Mouse (Mus musculus): ENCODE measurements around the gene P3h1. TPM values are rescaled to one million over a fixed set of nuclear protein-coding genes. Genes with fewer than 3 reads are reported as not detected.

The P3h1 gene
- polyA plus RNA-seq (2014; fragmentation: Nextera tagmentation; extraction: Ambion mirVana) = 15.5 TPM in 2 replicates

- Histone ChIP-seq H3K9me3 (ENCODE audit: control insufficient read depth, low read length) (no peaks in the 10 kb centered on the region), H3K27ac (ENCODE audit: low read depth, low read length) (no peak within 1 kb of the TSS; the same call in 1 of the 2 replicates), H3K4me2 (peak within 1 kb of the TSS; percentile 92), H3K4me3 (ENCODE audit: low read depth, low read length) (peak within 1 kb of the TSS; percentile 85), H3K36me3 (ENCODE audit: control insufficient read depth, insufficient read depth, low read length) (peaks cover 4% of the 10 kb centered on the region; the same call in 1 of the 2 replicates), H3K9ac (ENCODE audit: low read length) (peak within 1 kb of the TSS; percentile 83), H3K27me3 (ENCODE audit: control insufficient read depth, insufficient read depth, low read length) (no peaks in the 10 kb centered on the region), H3K4me1 (ENCODE audit: control insufficient read depth, insufficient read depth, low read length) (peaks cover 15% of the 10 kb centered on the region)
- ATAC-seq (ENCODE audit: low FRiP score) = peak; percentile 96
- peak; percentile 100 for DNase-seq (ENCODE audit: low spot score, missing footprints)
- WGBS = under 1% methylated on average over 71 of the region's 71 CpGs
These were observed at the start of gene P3h1, which contains the start of gene AU022252 for GRCm38 (mm10) chr4:119232410-119233255. Gene P3h1 (plus strand): TSS chr4:119232915. Gene AU022252 (minus strand): TSS chr4:119232712.

- WGBS = 43% methylated on average over 1 of the region's 1 CpGs
- Histone ChIP-seq H3K36me3 (ENCODE audit: control insufficient read depth, insufficient read depth, low read length) (no peaks in the 10 kb centered on the region), H3K4me1 (ENCODE audit: control insufficient read depth, insufficient read depth, low read length) (no peaks in the 10 kb centered on the region), H3K4me2 (no peak overlapping the region), H3K27me3 (ENCODE audit: control insufficient read depth, insufficient read depth, low read length) (no peaks in the 10 kb centered on the region), H3K27ac (ENCODE audit: low read depth, low read length) (no peak overlapping the region), H3K9me3 (ENCODE audit: control insufficient read depth, low read length) (no peaks in the 10 kb centered on the region), H3K9ac (ENCODE audit: low read length) (no peak overlapping the region), H3K4me3 (ENCODE audit: low read depth, low read length) (no peak overlapping the region)
- no peak for DNase-seq (ENCODE audit: low spot score, missing footprints)
- no peak for ATAC-seq (ENCODE audit: low FRiP score)
These were observed 49.2 kb upstream of the P3h1 start for GRCm38 (mm10) chr4:119183525-119183924.

DNA sequence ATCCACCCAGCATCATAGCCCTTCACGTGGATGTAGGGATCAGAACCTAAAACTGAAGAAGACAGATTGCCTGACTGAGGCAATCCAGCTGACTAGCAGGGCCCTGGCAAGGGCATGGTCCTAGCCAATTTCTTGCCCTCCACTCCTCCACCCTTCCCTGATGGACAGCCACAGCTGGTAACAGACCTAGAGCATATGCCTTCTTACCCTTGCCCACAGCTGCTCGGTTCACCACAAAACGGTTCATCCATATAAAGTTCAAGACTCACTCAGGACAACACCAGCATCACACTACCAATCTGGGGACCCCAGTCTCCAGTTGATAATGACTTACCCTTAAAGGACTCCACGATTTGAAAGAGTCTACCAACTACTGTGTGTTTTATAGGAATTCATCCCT lies 46.9 kb upstream of the P3h1 start:
- WGBS = 82% methylated on average over 4 of the region's 4 CpGs
- ATAC-seq (ENCODE audit: low FRiP score) (no peak), DNase-seq (ENCODE audit: low spot score, missing footprints) (no peak)
- Histone ChIP-seq H3K4me1 (ENCODE audit: control insufficient read depth, insufficient read depth, low read length) (no peaks in the 10 kb centered on the region), H3K4me3 (ENCODE audit: low read depth, low read length) (no peak overlapping the region), H3K36me3 (ENCODE audit: control insufficient read depth, insufficient read depth, low read length) (no peaks in the 10 kb centered on the region), H3K27me3 (ENCODE audit: control insufficient read depth, insufficient read depth, low read length) (no peaks in the 10 kb centered on the region), H3K4me2 (no peak overlapping the region), H3K9me3 (ENCODE audit: control insufficient read depth, low read length) (no peaks in the 10 kb centered on the region), H3K27ac (ENCODE audit: low read depth, low read length) (no peak overlapping the region), H3K9ac (ENCODE audit: low read length) (no peak overlapping the region)

GRCm38 (mm10) chr4:119188060-119188785 lies 44.5 kb upstream of the P3h1 start:
- no peaks in the 10 kb centered on the region for H3K36me3 ChIP-seq (ENCODE audit: control insufficient read depth, insufficient read depth, low read length)
- no peak overlapping the region for H3K4me3 ChIP-seq (ENCODE audit: low read depth, low read length)
- no peak overlapping the region for H3K9ac ChIP-seq (ENCODE audit: low read length)
- DNase-seq (ENCODE audit: low spot score, missing footprints) (peak; percentile 28), ATAC-seq (ENCODE audit: low FRiP score) (no peak)
- 58% methylated on average over 11 of the region's 11 CpGs for WGBS
- no peaks in the 10 kb centered on the region for H3K4me1 ChIP-seq (ENCODE audit: control insufficient read depth, insufficient read depth, low read length)
- H3K27me3 ChIP-seq (ENCODE audit: control insufficient read depth, insufficient read depth, low read length) = no peaks in the 10 kb centered on the region
- no peaks in the 10 kb centered on the region for H3K9me3 ChIP-seq (ENCODE audit: control insufficient read depth, low read length)
- H3K4me2 ChIP-seq = no peak overlapping the region
- no peak overlapping the region for H3K27ac ChIP-seq (ENCODE audit: low read depth, low read length)

- Histone ChIP-seq H3K27me3 (ENCODE audit: control insufficient read depth, insufficient read depth, low read length) (no peaks in the 10 kb centered on the region), H3K9me3 (ENCODE audit: control insufficient read depth, low read length) (no peaks in the 10 kb centered on the region), H3K27ac (ENCODE audit: low read depth, low read length) (0 out of 2 replicates have a peak overlapping the region, but pooled peaks have one; percentile 30), H3K4me2 (no peak overlapping the region), H3K36me3 (ENCODE audit: control insufficient read depth, insufficient read depth, low read length) (no peaks in the 10 kb centered on the region), H3K4me3 (ENCODE audit: low read depth, low read length) (no peak overlapping the region), H3K4me1 (ENCODE audit: control insufficient read depth, insufficient read depth, low read length) (no peaks in the 10 kb centered on the region), H3K9ac (ENCODE audit: low read length) (no peak overlapping the region)
- WGBS = 57% methylated on average over 6 of the region's 6 CpGs
- ATAC-seq (ENCODE audit: low FRiP score) (no peak), DNase-seq (ENCODE audit: low spot score, missing footprints) (no peak)
These were observed 43.3 kb upstream of the P3h1 start for GRCm38 (mm10) chr4:119189392-119189791.

GRCm38 (mm10) chr4:119189864-119190263 lies 42.9 kb upstream of the P3h1 start, which contains the start of gene Ermap:
Gene Ermap (minus strand): TSS chr4:119190011.
- no peaks in the 10 kb centered on the region for H3K27me3 ChIP-seq (ENCODE audit: control insufficient read depth, insufficient read depth, low read length)
- H3K9ac ChIP-seq (ENCODE audit: low read length) = no peak within 1 kb of the TSS
- H3K4me3 ChIP-seq (ENCODE audit: low read depth, low read length) = no peak within 1 kb of the TSS
- H3K36me3 ChIP-seq (ENCODE audit: control insufficient read depth, insufficient read depth, low read length) = no peaks in the 10 kb centered on the region
- no peaks in the 10 kb centered on the region for H3K4me1 ChIP-seq (ENCODE audit: control insufficient read depth, insufficient read depth, low read length)
- no peak for ATAC-seq (ENCODE audit: low FRiP score)
- no peaks in the 10 kb centered on the region for H3K9me3 ChIP-seq (ENCODE audit: control insufficient read depth, low read length)
- 0 out of 2 replicates have a peak within 1 kb of the TSS, but pooled peaks have one; percentile 30 for H3K27ac ChIP-seq (ENCODE audit: low read depth, low read length)
- DNase-seq (ENCODE audit: low spot score, missing footprints) = no peak
- WGBS = 77% methylated on average over 6 of the region's 6 CpGs
- H3K4me2 ChIP-seq = peak within 1 kb of the TSS; percentile 4; the same call in 1 of the 2 replicates

DNA sequence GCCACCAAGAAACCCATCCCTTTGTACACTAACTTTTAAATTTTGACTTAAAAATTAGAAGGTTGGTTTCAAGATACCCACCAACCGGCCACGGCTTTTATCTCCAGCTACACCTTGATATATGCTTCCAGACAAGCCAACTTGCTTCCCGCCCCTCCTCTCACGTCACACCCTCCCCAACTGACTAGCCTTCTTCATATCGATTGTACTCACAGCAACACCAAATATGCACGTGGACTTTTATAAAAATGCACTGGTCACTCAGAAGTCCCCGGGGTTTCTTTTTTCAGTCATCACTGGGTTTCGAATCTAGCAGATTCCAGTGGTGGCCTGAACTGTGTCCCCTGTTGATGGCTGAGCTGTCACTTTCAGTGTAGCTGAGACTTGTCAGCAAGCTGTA lies 42.1 kb upstream of the P3h1 start:
- Histone ChIP-seq H3K36me3 (ENCODE audit: control insufficient read depth, insufficient read depth, low read length) (no peaks in the 10 kb centered on the region), H3K4me1 (ENCODE audit: control insufficient read depth, insufficient read depth, low read length) (no peaks in the 10 kb centered on the region), H3K9ac (ENCODE audit: low read length) (no peak overlapping the region), H3K9me3 (ENCODE audit: control insufficient read depth, low read length) (no peaks in the 10 kb centered on the region), H3K27ac (ENCODE audit: low read depth, low read length) (no peak overlapping the region), H3K4me3 (ENCODE audit: low read depth, low read length) (no peak overlapping the region), H3K4me2 (peak overlapping the region; percentile 4; the same call in 1 of the 2 replicates), H3K27me3 (ENCODE audit: control insufficient read depth, insufficient read depth, low read length) (no peaks in the 10 kb centered on the region)
- WGBS = 83% methylated on average over 8 of the region's 8 CpGs
- DNase-seq (ENCODE audit: low spot score, missing footprints) (no peak), ATAC-seq (ENCODE audit: low FRiP score) (no peak)

- Histone ChIP-seq H3K4me3 (ENCODE audit: low read depth, low read length) (no peak overlapping the region), H3K27ac (ENCODE audit: low read depth, low read length) (no peak overlapping the region), H3K27me3 (ENCODE audit: control insufficient read depth, insufficient read depth, low read length) (no peaks in the 10 kb centered on the region), H3K4me2 (no peak overlapping the region; the same call in 1 of the 2 replicates), H3K36me3 (ENCODE audit: control insufficient read depth, insufficient read depth, low read length) (no peaks in the 10 kb centered on the region), H3K9me3 (ENCODE audit: control insufficient read depth, low read length) (no peaks in the 10 kb centered on the region), H3K4me1 (ENCODE audit: control insufficient read depth, insufficient read depth, low read length) (peaks cover 4% of the 10 kb centered on the region), H3K9ac (ENCODE audit: low read length) (no peak overlapping the region)
- ATAC-seq (ENCODE audit: low FRiP score) = no peak
- 77% methylated on average over 3 of the region's 3 CpGs for WGBS
- no peak for DNase-seq (ENCODE audit: low spot score, missing footprints)
These were observed 41.4 kb upstream of the P3h1 start for GRCm38 (mm10) chr4:119191273-119191672.

- H3K36me3 ChIP-seq (ENCODE audit: control insufficient read depth, insufficient read depth, low read length) = no peaks in the 10 kb centered on the region
- 87% methylated on average over 4 of the region's 4 CpGs for WGBS
- H3K4me1 ChIP-seq (ENCODE audit: control insufficient read depth, insufficient read depth, low read length) = peaks cover 11% of the 10 kb centered on the region
- DNase-seq (ENCODE audit: low spot score, missing footprints) (no peak), ATAC-seq (ENCODE audit: low FRiP score) (no peak)
- H3K4me3 ChIP-seq (ENCODE audit: low read depth, low read length) = no peak overlapping the region
- no peaks in the 10 kb centered on the region for H3K27me3 ChIP-seq (ENCODE audit: control insufficient read depth, insufficient read depth, low read length)
- H3K4me2 ChIP-seq = no peak overlapping the region
- no peak overlapping the region for H3K27ac ChIP-seq (ENCODE audit: low read depth, low read length)
- H3K9ac ChIP-seq (ENCODE audit: low read length) = no peak overlapping the region
- no peaks in the 10 kb centered on the region for H3K9me3 ChIP-seq (ENCODE audit: control insufficient read depth, low read length)
These were observed 40.0 kb upstream of the P3h1 start for GRCm38 (mm10) chr4:119192757-119193156.

All from midbrain, embryonic 11.5 days (tissue).